Mouse (Mus musculus): ENCODE measurements around the gene Obox6. TPM values are rescaled to one million over a fixed set of nuclear protein-coding genes. Genes with fewer than 3 reads are reported as not detected.

The Obox6 gene
- polyA plus RNA-seq, 1 experiment = not detected

DNA sequence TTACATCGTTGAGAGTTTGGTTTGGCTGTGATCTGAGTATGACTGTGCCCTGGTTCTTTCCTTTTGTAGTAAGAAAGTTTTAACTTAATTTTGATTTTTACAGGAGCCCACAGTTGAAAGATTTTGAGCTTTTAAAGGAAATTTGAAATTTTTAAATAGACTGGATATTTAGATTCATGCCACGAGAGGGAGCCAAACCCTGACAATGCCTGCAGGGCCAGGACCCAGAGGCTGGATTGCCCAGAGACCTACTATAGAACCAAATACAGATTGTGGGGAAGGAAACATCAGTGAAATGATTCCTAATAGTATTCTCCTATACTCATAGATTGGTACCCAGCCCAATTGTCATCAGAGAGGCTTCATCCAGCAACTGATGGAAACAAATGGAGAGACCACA, 20.2 kb upstream of the Obox6 start:
- Histone ChIP-seq H3K27me3 (ENCODE audit: control insufficient read depth, insufficient read depth, low read length) (no peaks in the 10 kb centered on the region), H3K36me3 (ENCODE audit: control insufficient read depth, insufficient read depth, low read length) (no peaks in the 10 kb centered on the region), H3K27ac (ENCODE audit: insufficient read depth, low read length) (no peak overlapping the region), H3K4me1 (ENCODE audit: control insufficient read depth, insufficient read depth, insufficient read length) (no peaks in the 10 kb centered on the region), H3K4me3 (ENCODE audit: extremely low read depth, insufficient read depth, insufficient read length) (no peak overlapping the region)
- TF ChIP-seq POLR2A (IDR thresholded peaks at IDR 0.05; ENCODE audit: low read depth, low read length) = no peak
- TF ChIP-seq CTCF (IDR thresholded peaks at IDR 0.05; ENCODE audit: extremely low read depth, insufficient read depth, insufficient read length, insufficient replicate concordance) = no peak
- WGBS = 43% methylated on average over 2 of the region's 2 CpGs
- DNase-seq (ENCODE audit: low read depth in 1 of 2, low spot score in 2 of 2) = no peak

Other genes starting within 250 kb of the Obox6 start
- gene Obox3, start 199.8 kb downstream of the Obox6 start, polyA plus RNA-seq (2012; rRNA removed) = not detected in 2 replicates
- gene Obox5, start 89.5 kb downstream of the Obox6 start, polyA plus RNA-seq (2012; rRNA removed) = not detected in 2 replicates
- not detected in 2 replicates for gene Crx, start 40.3 kb upstream of the Obox6 start, polyA plus RNA-seq (2012; rRNA removed)
- gene Crxos, start 42.9 kb upstream of the Obox6 start, polyA plus RNA-seq (2012; rRNA removed) = not detected in 2 replicates
- gene Selenow, start 82.7 kb upstream of the Obox6 start, polyA plus RNA-seq (2012; rRNA removed) = 210 and 358 TPM in 2 replicates
- gene Nop53, start 106.4 kb upstream of the Obox6 start, polyA plus RNA-seq (2012; rRNA removed) = 147 and 203 TPM in 2 replicates
- 17.2 and 19.5 TPM in 2 replicates for gene Ehd2, start 127.9 kb upstream of the Obox6 start, polyA plus RNA-seq (2012; rRNA removed)
- gene Bicra, start 208.2 kb upstream of the Obox6 start, polyA plus RNA-seq (2012; rRNA removed) = 40.4 and 50.6 TPM in 2 replicates
- 0.02 and 0.05 TPM in 2 replicates for gene Zfp541, start 222.1 kb upstream of the Obox6 start, polyA plus RNA-seq (2012; rRNA removed)